Mouse (Mus musculus): ENCODE results near the gene Rhbdl1. TPM values are rescaled to one million over a fixed set of nuclear protein-coding genes. Genes with fewer than 3 reads are reported as not detected.

The Rhbdl1 gene
- 20.6 and 29.2 TPM in 2 replicates for polyA plus RNA-seq (2012; rRNA removed)

DNA sequence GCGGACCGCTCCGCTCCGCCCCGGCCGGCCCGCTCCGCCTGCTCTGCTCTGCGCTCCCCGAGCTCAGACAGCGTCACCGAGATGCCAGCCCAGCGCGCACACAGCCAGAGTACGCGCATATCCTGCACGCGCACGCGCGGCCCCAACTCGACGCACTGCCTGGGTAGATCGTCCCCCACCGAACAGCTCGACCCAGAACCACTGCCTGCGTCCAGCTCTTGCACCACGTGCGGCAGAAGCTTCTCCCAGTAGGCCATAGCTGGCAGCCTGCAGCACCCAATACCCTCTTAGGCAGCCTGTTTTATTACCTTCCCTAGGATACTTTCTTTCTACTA lies at the start of gene Rhbdl1:
Rhbdl1 (minus strand) TSS at position 220 of the 335 bp plus-strand sequence.
- Histone ChIP-seq H3K4me1 (replicated peaks; ENCODE audit: control insufficient read depth, insufficient read depth, low read length) (peaks cover 34% of the 10 kb centered on the region), H3K4me3 (ENCODE audit: control insufficient read depth, insufficient read depth, low read length) (peak within 1 kb of the TSS; percentile 14), H3K36me3 (ENCODE audit: control insufficient read depth, insufficient read depth, low read length) (peaks cover 36% of the 10 kb centered on the region), H3K27me3 (ENCODE audit: control insufficient read depth, insufficient read depth, low read length) (no peaks in the 10 kb centered on the region), H3K27ac (ENCODE audit: control insufficient read depth, insufficient read depth, low read length) (no peak within 1 kb of the TSS)
- no peak for DNase-seq
- no peak for TF ChIP-seq POLR2A (IDR thresholded peaks at IDR 0.05; ENCODE audit: control insufficient read depth, extremely low read depth, insufficient read depth, low read length, poor library complexity)
- TF ChIP-seq CTCF (IDR thresholded peaks at IDR 0.05; ENCODE audit: borderline replicate concordance, control insufficient read depth, extremely low read depth, insufficient read depth, low read length, poor library complexity), result peak; percentile 18; the same call in 1 of the 2 replicates
- WGBS, result 8% methylated on average over 29 of the region's 29 CpGs

- Histone ChIP-seq H3K4me1 (replicated peaks; ENCODE audit: control insufficient read depth, insufficient read depth, low read length) (no peaks in the 10 kb centered on the region), H3K27ac (ENCODE audit: control insufficient read depth, insufficient read depth, low read length) (no peak overlapping the region), H3K27me3 (ENCODE audit: control insufficient read depth, insufficient read depth, low read length) (no peaks in the 10 kb centered on the region), H3K4me3 (ENCODE audit: control insufficient read depth, insufficient read depth, low read length) (no peak overlapping the region), H3K36me3 (ENCODE audit: control insufficient read depth, insufficient read depth, low read length) (peaks cover 3% of the 10 kb centered on the region; the same call in 1 of the 2 replicates)
- DNase-seq, result no peak
- TF ChIP-seq CTCF (IDR thresholded peaks at IDR 0.05; ENCODE audit: borderline replicate concordance, control insufficient read depth, extremely low read depth, insufficient read depth, low read length, poor library complexity), result no peak
- TF ChIP-seq POLR2A (IDR thresholded peaks at IDR 0.05; ENCODE audit: control insufficient read depth, extremely low read depth, insufficient read depth, low read length, poor library complexity), result no peak
These were observed 49.7 kb upstream of the Rhbdl1 start for GRCm38 (mm10) chr17:25886806-25887205.

DNA sequence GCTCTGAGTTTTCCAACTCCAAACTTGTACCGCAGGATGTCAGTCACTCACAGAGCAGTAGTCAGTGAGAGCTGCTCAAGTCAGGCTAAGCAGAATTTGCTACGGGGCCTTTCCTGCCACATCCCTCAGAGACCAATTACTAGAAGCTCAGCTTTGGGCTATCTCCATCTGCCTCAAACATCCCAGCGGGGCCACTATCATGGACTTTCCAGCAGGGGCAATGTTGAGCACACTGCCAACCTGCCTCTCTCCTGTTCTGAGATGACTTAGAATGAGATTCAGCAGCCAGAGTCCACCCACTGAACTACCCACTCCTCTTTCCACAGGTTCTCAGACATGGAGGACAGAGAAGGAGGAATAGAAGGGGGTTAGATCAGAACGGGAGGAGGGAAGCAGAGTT lies 48.5 kb upstream of the Rhbdl1 start:
- Histone ChIP-seq H3K27ac (ENCODE audit: control insufficient read depth, insufficient read depth, low read length) (no peak overlapping the region), H3K4me3 (ENCODE audit: control insufficient read depth, insufficient read depth, low read length) (no peak overlapping the region), H3K36me3 (ENCODE audit: control insufficient read depth, insufficient read depth, low read length) (peaks cover 3% of the 10 kb centered on the region; the same call in 1 of the 2 replicates), H3K27me3 (ENCODE audit: control insufficient read depth, insufficient read depth, low read length) (no peaks in the 10 kb centered on the region), H3K4me1 (replicated peaks; ENCODE audit: control insufficient read depth, insufficient read depth, low read length) (no peaks in the 10 kb centered on the region)
- DNase-seq, result peak; percentile 43
- WGBS, result 70% methylated on average over 4 of the region's 4 CpGs
- TF ChIP-seq POLR2A (IDR thresholded peaks at IDR 0.05; ENCODE audit: control insufficient read depth, extremely low read depth, insufficient read depth, low read length, poor library complexity) (no peak), CTCF (IDR thresholded peaks at IDR 0.05; ENCODE audit: borderline replicate concordance, control insufficient read depth, extremely low read depth, insufficient read depth, low read length, poor library complexity) (no peak)

- 99% methylated on average over 3 of the region's 3 CpGs for WGBS
- peaks cover 3% of the 10 kb centered on the region; the same call in 1 of the 2 replicates for H3K36me3 ChIP-seq (ENCODE audit: control insufficient read depth, insufficient read depth, low read length)
- TF ChIP-seq CTCF (IDR thresholded peaks at IDR 0.05; ENCODE audit: borderline replicate concordance, control insufficient read depth, extremely low read depth, insufficient read depth, low read length, poor library complexity), result no peak
- TF ChIP-seq POLR2A (IDR thresholded peaks at IDR 0.05; ENCODE audit: control insufficient read depth, extremely low read depth, insufficient read depth, low read length, poor library complexity), result no peak
These were observed 46.7 kb upstream of the Rhbdl1 start for GRCm38 (mm10) chr17:25883824-25884223.

GRCm38 (mm10) chr17:25883268-25883667 lies 46.2 kb upstream of the Rhbdl1 start:
- Histone ChIP-seq H3K36me3 (ENCODE audit: control insufficient read depth, insufficient read depth, low read length) (peaks cover 3% of the 10 kb centered on the region; the same call in 1 of the 2 replicates), H3K4me3 (ENCODE audit: control insufficient read depth, insufficient read depth, low read length) (no peak overlapping the region), H3K4me1 (replicated peaks; ENCODE audit: control insufficient read depth, insufficient read depth, low read length) (no peaks in the 10 kb centered on the region), H3K27me3 (ENCODE audit: control insufficient read depth, insufficient read depth, low read length) (no peaks in the 10 kb centered on the region), H3K27ac (ENCODE audit: control insufficient read depth, insufficient read depth, low read length) (no peak overlapping the region)
- 93% methylated on average over 8 of the region's 8 CpGs for WGBS
- DNase-seq, result no peak
- TF ChIP-seq POLR2A (IDR thresholded peaks at IDR 0.05; ENCODE audit: control insufficient read depth, extremely low read depth, insufficient read depth, low read length, poor library complexity) (no peak), CTCF (IDR thresholded peaks at IDR 0.05; ENCODE audit: borderline replicate concordance, control insufficient read depth, extremely low read depth, insufficient read depth, low read length, poor library complexity) (no peak)

More at GRCm38 (mm10) chr17:25883824-25884223, 46.7 kb upstream of the Rhbdl1 start:
- no peak for DNase-seq
- no peak overlapping the region for H3K27ac ChIP-seq (ENCODE audit: control insufficient read depth, insufficient read depth, low read length)
- H3K4me3 ChIP-seq (ENCODE audit: control insufficient read depth, insufficient read depth, low read length), result no peak overlapping the region
- H3K27me3 ChIP-seq (ENCODE audit: control insufficient read depth, insufficient read depth, low read length), result no peaks in the 10 kb centered on the region
- no peaks in the 10 kb centered on the region for H3K4me1 ChIP-seq (replicated peaks; ENCODE audit: control insufficient read depth, insufficient read depth, low read length)

DNA sequence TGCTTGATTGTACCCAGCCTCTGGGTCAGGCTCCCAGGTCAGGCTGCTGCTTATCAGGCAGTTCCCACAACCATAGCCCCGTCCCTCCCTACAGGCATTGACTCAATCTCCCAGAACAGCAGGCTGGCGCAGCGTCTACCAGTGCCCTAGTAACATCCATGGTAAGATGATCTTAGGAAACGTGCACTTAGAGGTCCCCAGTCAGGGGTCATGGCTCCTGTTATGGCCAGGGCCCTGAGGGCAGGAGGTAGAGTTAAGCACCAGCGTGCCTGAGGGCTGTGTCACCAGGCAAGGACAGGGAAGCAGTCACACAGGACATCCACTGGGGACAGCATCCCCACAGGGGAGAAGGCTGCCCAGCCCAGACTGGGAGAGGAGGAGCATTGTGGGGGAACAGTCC lies 45.2 kb upstream of the Rhbdl1 start:
- TF ChIP-seq CTCF (IDR thresholded peaks at IDR 0.05; ENCODE audit: borderline replicate concordance, control insufficient read depth, extremely low read depth, insufficient read depth, low read length, poor library complexity) (no peak), POLR2A (IDR thresholded peaks at IDR 0.05; ENCODE audit: control insufficient read depth, extremely low read depth, insufficient read depth, low read length, poor library complexity) (no peak)
- no peak for DNase-seq
- H3K27me3 ChIP-seq (ENCODE audit: control insufficient read depth, insufficient read depth, low read length), result no peaks in the 10 kb centered on the region
- H3K27ac ChIP-seq (ENCODE audit: control insufficient read depth, insufficient read depth, low read length), result no peak overlapping the region
- H3K4me3 ChIP-seq (ENCODE audit: control insufficient read depth, insufficient read depth, low read length), result no peak overlapping the region
- H3K4me1 ChIP-seq (replicated peaks; ENCODE audit: control insufficient read depth, insufficient read depth, low read length), result no peaks in the 10 kb centered on the region
- peaks cover 3% of the 10 kb centered on the region; the same call in 1 of the 2 replicates for H3K36me3 ChIP-seq (ENCODE audit: control insufficient read depth, insufficient read depth, low read length)
- 93% methylated on average over 5 of the region's 5 CpGs for WGBS

- Histone ChIP-seq H3K27me3 (ENCODE audit: control insufficient read depth, insufficient read depth, low read length) (no peaks in the 10 kb centered on the region), H3K4me1 (replicated peaks; ENCODE audit: control insufficient read depth, insufficient read depth, low read length) (no peaks in the 10 kb centered on the region), H3K36me3 (ENCODE audit: control insufficient read depth, insufficient read depth, low read length) (peaks cover 3% of the 10 kb centered on the region; the same call in 1 of the 2 replicates), H3K4me3 (ENCODE audit: control insufficient read depth, insufficient read depth, low read length) (no peak overlapping the region), H3K27ac (ENCODE audit: control insufficient read depth, insufficient read depth, low read length) (no peak overlapping the region)
- 97% methylated on average over 4 of the region's 4 CpGs for WGBS
- no peak for DNase-seq
- TF ChIP-seq CTCF (IDR thresholded peaks at IDR 0.05; ENCODE audit: borderline replicate concordance, control insufficient read depth, extremely low read depth, insufficient read depth, low read length, poor library complexity), result no peak
- no peak for TF ChIP-seq POLR2A (IDR thresholded peaks at IDR 0.05; ENCODE audit: control insufficient read depth, extremely low read depth, insufficient read depth, low read length, poor library complexity)
These were observed 44.6 kb upstream of the Rhbdl1 start for GRCm38 (mm10) chr17:25881691-25882090.

Data from thymus, adult 2 months (tissue).